ENCODE assay signal across 14 mouse cellular contexts in genomic region chr16:90996327-90997243, GRCm38 (mm10).
"Had no signal": no experiment of that assay in that cellular context is flagged by ENCODE, and none has a peak within 500 bp of the region (broad histone marks: within the 10 kb centered on the region; RNA-seq: fewer than 3 reads in every experiment).

No protein-coding gene starts in this region.

- H3K4me2 ChIP-seq: limb, embryonic 15.5 days; lung, embryonic 14.5 days; midbrain, embryonic 11.5 days; neural tube, embryonic 13.5 days had no signal

- H3K4me3 ChIP-seq: left cerebral cortex, adult 2 months; limb, embryonic 15.5 days; liver, embryonic 12.5 days; neural tube, embryonic 13.5 days had no signal

- H3K9ac ChIP-seq: limb, embryonic 15.5 days; lung, embryonic 14.5 days; neural tube, embryonic 13.5 days had no signal

- ATAC-seq: hindbrain, postnatal 0 days; liver, embryonic 12.5 days; midbrain, embryonic 16.5 days had no signal

- H3K27ac ChIP-seq: hindbrain, postnatal 0 days; limb, embryonic 15.5 days; neural tube, embryonic 13.5 days had no signal

- H3K27me3 ChIP-seq: limb, embryonic 15.5 days; liver, embryonic 12.5 days; megakaryocyte, embryonic 14.5 days; neural tube, embryonic 13.5 days had no signal

- H3K4me1 ChIP-seq: limb, embryonic 15.5 days had no signal

- H3K9me3 ChIP-seq: limb, embryonic 15.5 days; liver, embryonic 12.5 days; megakaryocyte, embryonic 14.5 days; neural tube, embryonic 13.5 days had no signal

- DNase-seq: kidney, postnatal 14 days; lung, embryonic 14.5 days; lung, postnatal 10 days; spleen, adult 18-20 months; thymus, adult 18-20 months; thymus, postnatal 25 days had no signal
